Mouse (Mus musculus) adrenal gland, adult 18-20 months (tissue): Measurements from ENCODE around the gene Dscaml1. TPM values are rescaled to one million over a fixed set of nuclear protein-coding genes. Genes with fewer than 3 reads are reported as not detected.
"Not testable (repeated sequence)": the region's sequence is repeated elsewhere in the genome, so short reads cannot be mapped to it uniquely, and the experiment has no call there.

Experiments used
- DNase-seq, 2 experiments: peaks; one replicate each; pipeline ENCODE4 v3.0.0; 2021 to 2022; ENCODE audit warnings: low spot score in 2 of 2
- total RNA-seq, 2 experiments: library from RNA; stranded (reverse); gene quantifications; 1 replicate in 1 of 2; 2 replicates in 1 of 2; pipeline ENCODE4 v1.2.3; 2021

Gene Dscaml1
- total RNA-seq, 2 experiments from 2014 or later, result 0.53 to 1.3 TPM

DNA sequence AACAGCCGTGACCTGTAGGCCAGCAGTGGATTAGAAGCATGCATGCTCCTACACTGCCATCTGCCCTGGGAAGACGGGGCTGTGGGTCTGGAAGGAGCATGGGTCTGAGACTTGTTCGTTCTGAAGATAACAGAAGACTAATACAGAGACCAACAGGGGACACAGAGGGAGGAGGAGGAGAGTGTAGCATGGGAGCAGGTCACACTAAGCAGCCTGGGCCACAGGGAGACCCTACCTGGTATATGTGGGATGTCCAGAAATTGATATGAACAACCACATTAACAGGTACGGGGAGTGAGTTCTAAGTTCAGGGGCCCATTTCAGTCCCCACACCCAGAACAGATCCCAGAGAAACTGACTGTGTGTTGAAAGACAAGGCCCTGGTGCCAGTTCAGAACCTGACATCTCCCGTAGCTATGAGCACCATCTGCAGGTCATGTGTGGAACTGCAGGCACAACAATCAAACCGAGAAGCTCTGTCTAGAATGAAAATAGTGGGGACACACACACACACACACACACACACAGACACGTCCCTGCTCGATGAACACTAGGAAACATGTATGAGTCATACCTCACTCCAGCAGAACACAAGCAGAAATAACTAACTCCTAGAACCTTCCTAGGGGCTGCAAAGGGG, 328.1 kb downstream of the Dscaml1 start:
- peak; percentile 51 to 57 for DNase-seq

DNA sequence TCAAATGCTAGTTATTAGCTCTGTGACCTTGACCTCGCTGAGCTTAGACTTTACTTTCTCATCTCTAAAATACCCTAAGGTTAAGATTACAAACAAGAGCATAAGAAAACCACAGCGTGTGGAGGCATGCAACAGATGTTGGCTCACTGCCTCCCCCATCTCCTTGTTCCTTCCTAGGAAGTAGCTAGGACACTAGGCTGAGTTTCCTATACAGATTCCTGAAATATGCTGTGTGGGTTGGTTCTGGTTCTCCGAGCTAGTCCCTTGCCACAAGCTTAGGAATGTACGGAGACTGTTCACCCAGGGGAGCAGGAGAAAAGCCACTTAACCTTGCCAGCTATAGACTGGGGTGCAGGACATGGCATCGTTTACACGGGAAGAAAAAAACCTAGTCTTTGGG, 339.8 kb downstream of the Dscaml1 start:
- no peak for DNase-seq

DNA sequence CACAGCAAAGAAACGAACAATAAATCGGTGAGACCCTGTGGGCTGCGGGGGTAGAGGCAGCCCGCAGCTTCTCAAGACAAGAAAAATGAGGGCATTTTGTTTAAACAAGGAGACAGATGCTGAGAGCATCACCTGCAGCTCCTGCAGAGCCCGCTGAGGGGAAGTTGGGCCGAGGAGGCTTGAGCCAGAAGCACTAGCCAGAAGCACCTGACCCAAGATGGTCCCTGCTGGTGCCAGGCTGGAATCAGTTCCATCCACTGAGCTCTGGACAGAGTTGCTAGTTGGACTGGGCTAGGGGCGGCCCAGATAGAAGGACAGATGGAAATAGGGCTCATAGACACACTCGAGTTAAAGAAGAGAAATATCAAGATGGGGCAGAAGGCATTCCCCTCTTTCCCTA, 340.7 kb downstream of the Dscaml1 start:
- no peak for DNase-seq

GRCm38 (mm10) chr9:45768421-45768820, 342.0 kb downstream of the Dscaml1 start:
- no peak for DNase-seq

- no peak for DNase-seq
Measured at GRCm38 (mm10) chr9:45769596-45769995, 343.2 kb downstream of the Dscaml1 start.

- DNase-seq, result no peak
Measured at GRCm38 (mm10) chr9:45774088-45774487, 347.7 kb downstream of the Dscaml1 start.

- not testable (repeated sequence) for DNase-seq
Measured at GRCm38 (mm10) chr9:45776176-45776575, 349.7 kb downstream of the Dscaml1 start.

DNA sequence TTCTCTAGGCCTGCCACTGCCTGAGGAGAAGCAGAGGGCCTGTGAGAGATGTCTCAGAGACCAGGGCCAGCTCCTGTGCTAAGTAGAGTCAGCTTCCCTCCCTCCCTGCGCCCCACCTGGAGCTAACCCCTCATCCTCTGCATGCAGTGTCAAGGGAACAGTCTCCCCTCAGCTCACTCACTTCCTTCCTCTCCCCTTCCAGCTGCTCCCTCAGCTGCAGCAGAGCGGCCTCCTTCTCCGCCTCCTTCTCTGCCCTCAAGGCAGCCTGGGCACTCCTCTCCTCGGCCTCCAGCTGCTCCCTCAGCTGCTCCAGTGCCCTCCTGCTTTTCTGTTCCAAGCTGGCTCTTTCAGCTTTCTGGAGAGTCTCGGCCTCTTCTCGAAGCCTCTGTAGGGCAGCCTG, 352.8 kb downstream of the Dscaml1 start:
- DNase-seq, result no peak

DNA sequence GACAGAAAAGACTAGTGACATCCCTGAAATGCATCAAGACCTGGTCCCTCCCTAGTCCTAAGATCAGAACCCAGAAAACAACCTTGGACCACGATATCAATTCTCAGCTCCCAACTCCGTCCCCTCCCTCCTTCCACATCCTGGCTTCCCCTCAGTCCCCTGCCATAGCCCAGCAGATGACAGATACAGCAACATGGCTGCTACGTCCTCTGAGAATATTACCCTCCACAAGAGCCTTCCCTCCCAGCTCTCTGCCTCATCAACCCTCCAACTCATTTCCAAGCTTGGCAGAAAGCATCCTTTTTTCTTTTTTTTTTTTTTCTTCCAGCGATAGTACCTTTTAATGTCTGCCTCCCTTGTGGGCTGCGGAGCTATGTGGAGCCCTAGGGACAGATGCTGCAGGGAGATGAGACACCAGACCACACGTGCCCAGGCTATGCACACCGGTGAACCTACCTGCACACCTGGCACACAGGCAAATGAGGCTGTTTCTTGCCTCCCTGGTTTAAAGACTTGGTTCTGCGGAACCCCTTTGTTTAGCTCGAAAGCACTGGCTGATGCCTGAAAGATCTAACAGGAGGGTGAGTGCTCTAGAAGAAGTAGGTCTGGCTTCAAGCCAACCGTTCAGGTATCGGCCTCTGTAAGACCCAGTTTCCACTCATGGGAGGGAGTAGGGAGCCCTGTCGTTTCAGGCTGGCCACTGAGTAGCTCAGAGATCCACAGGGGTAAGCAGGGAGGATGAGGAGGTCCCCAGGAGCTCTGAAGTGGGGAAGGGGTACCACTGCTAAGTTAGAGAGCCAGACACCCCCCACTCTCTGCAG, 357.0 kb downstream of the Dscaml1 start:
- DNase-seq, result no peak

DNA sequence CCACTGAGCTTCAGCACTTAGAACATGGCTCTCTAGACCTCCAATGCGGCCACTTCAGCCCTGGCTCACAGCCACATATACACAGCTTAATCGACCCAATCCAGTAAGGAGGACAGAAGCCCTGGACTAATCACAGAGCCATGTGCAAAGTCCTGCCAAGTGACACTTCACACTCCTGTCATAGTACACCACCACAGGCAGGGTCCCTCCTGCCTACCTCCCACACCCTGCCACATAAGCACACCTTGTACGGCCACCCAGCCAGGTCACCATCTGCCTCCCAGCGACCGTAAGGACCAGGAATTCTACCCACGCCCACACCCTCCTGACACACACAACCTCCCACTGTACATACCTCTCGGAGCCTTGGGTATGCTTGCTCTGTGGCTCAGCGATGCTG, 360.6 kb downstream of the Dscaml1 start:
- DNase-seq, result no peak

GRCm38 (mm10) chr9:45787547-45787946, 361.1 kb downstream of the Dscaml1 start:
- DNase-seq, result no peak

GRCm38 (mm10) chr9:45788405-45788804, 362.0 kb downstream of the Dscaml1 start:
- DNase-seq, result no peak

- DNase-seq, result no peak
Measured at GRCm38 (mm10) chr9:45791456-45792142, 365.2 kb downstream of the Dscaml1 start.

- no peak for DNase-seq
Measured at GRCm38 (mm10) chr9:45792235-45792634, 365.8 kb downstream of the Dscaml1 start.

- no peak for DNase-seq
Measured at GRCm38 (mm10) chr9:45793697-45794096, 367.3 kb downstream of the Dscaml1 start.

DNA sequence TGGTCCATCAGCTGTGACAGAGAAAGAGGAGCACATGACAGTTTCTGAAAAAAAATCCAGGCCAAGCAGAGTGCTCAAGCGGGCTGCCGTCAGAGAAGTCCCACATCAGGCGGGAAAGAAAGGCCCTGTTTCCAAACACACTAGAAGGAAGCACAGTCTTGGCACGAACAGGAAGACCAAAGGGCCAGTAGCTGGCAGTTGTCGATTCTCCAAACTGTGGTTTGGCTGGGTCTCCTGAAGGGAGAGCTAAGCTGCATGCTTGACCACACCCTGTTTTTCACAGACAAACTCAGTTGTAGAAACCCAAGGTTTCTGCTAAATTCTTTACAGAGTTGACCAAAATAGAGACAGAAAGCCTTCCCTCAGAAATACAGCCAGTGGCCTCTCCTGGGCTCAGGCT, 369.3 kb downstream of the Dscaml1 start:
- no peak for DNase-seq

GRCm38 (mm10) chr9:45797271-45797670, 370.8 kb downstream of the Dscaml1 start:
- no peak for DNase-seq

GRCm38 (mm10) chr9:45798467-45799164, 372.2 kb downstream of the Dscaml1 start:
- no peak for DNase-seq

DNA sequence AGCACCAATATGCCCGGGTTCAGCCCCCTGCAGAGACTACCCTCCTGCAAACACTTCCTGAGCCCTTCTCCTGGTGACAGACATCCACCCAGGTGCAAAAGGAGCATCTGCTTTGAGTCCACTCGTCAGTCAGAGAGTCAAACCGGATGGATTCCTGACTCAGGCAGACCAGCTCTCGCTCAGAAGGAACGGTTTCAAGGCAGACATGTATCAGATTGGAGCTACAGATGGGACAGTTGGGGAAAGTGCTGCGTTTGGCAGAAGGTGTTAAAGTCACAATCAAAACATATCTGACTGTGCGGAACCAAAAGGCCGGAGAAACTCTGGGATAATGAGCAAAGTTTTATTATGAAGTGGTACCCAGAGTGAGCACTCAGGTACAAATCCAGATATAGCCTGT, 373.0 kb downstream of the Dscaml1 start:
- no peak for DNase-seq
